Comparison of ENCODE assay signal across 12 mouse cellular contexts in genomic region chr13:42757654-42758400, GRCm38 (mm10).
A peak's percentile ranks its signal among the peaks of the same experiment; 100 is the strongest.
DNase-seq lines count a peak whose midpoint lies in the region; ATAC-seq and TF ChIP-seq lines count a peak whose summit lies in the region.
"Had no signal": no experiment of that assay in that cellular context is flagged by ENCODE, and none has a peak within 500 bp of the region (broad histone marks: within the 10 kb centered on the region; RNA-seq: fewer than 3 reads in every experiment).

No protein-coding gene starts in this region.

- H3K27ac ChIP-seq in forebrain, postnatal 0 days (ENCODE audit: low read depth, low read length) = peak overlapping the region; percentile 55
- no peak overlapping the region for H3K27ac ChIP-seq in neural tube, embryonic 14.5 days (ENCODE audit: low read depth, low read length)
- no peak overlapping the region for H3K27ac ChIP-seq in intestine, embryonic 16.5 days (ENCODE audit: low read length)
- H3K27ac ChIP-seq in liver, embryonic 12.5 days = no peak overlapping the region
- no peak overlapping the region for H3K27ac ChIP-seq in liver, embryonic 11.5 days (ENCODE audit: low read depth, low read length)

- whole genome bisulfite sequencing in forebrain, postnatal 0 days = 18% methylated on average over 11 of the region's 11 CpGs
- 34% methylated on average over 11 of the region's 11 CpGs for WGBS in neural tube, embryonic 14.5 days
- 51% methylated on average over 11 of the region's 11 CpGs for WGBS in intestine, embryonic 16.5 days
- 50% methylated on average over 11 of the region's 11 CpGs for WGBS in liver, embryonic 12.5 days (ENCODE audit: insufficient replicate concordance)
- WGBS in liver, embryonic 11.5 days = 56% methylated on average over 11 of the region's 11 CpGs

- no peaks in the 10 kb centered on the region for H3K27me3 ChIP-seq in forebrain, postnatal 0 days (ENCODE audit: insufficient read depth, low read length)
- no peaks in the 10 kb centered on the region for H3K27me3 ChIP-seq in neural tube, embryonic 14.5 days (ENCODE audit: control insufficient read depth, insufficient read depth, low read length)
- H3K27me3 ChIP-seq in intestine, embryonic 16.5 days (replicated peaks; ENCODE audit: control insufficient read depth, insufficient read depth, low read length) = no peaks in the 10 kb centered on the region
- no peaks in the 10 kb centered on the region for H3K27me3 ChIP-seq in liver, embryonic 12.5 days (replicated peaks)
- no peaks in the 10 kb centered on the region for H3K27me3 ChIP-seq in liver, embryonic 11.5 days (replicated peaks; ENCODE audit: control insufficient read depth, insufficient read depth, low read length)

- no peak overlapping the region for H3K9ac ChIP-seq in forebrain, postnatal 0 days
- no peak overlapping the region for H3K9ac ChIP-seq in neural tube, embryonic 14.5 days (replicated peaks; ENCODE audit: low read depth, low read length)
- no peak overlapping the region for H3K9ac ChIP-seq in intestine, embryonic 16.5 days (ENCODE audit: low read depth, low read length)
- no peak overlapping the region for H3K9ac ChIP-seq in liver, embryonic 12.5 days
- no peak overlapping the region for H3K9ac ChIP-seq in liver, embryonic 11.5 days (ENCODE audit: low read depth, low read length)

- no peak overlapping the region for H3K4me2 ChIP-seq in forebrain, postnatal 0 days (ENCODE audit: low read depth)
- no peak overlapping the region for H3K4me2 ChIP-seq in neural tube, embryonic 14.5 days (ENCODE audit: low read depth, low read length)
- H3K4me2 ChIP-seq in intestine, embryonic 16.5 days (ENCODE audit: low read depth, low read length) = no peak overlapping the region
- H3K4me2 ChIP-seq in liver, embryonic 12.5 days = no peak overlapping the region
- no peak overlapping the region for H3K4me2 ChIP-seq in liver, embryonic 11.5 days

- TF ChIP-seq CTCF in forebrain, postnatal 0 days (IDR thresholded peaks at IDR 0.05; ENCODE audit: low read depth) = no peak

- peaks cover 19% of the 10 kb centered on the region for H3K4me1 ChIP-seq in forebrain, postnatal 0 days (ENCODE audit: insufficient read depth)
- H3K4me1 ChIP-seq in neural tube, embryonic 14.5 days (ENCODE audit: control insufficient read depth, insufficient read depth, low read length) = peaks cover 10% of the 10 kb centered on the region; the same call in 1 of the 2 replicates
- no peaks in the 10 kb centered on the region for H3K4me1 ChIP-seq in intestine, embryonic 16.5 days (ENCODE audit: control insufficient read depth, insufficient read depth, low read length)
- H3K4me1 ChIP-seq in liver, embryonic 12.5 days = no peaks in the 10 kb centered on the region
- H3K4me1 ChIP-seq in liver, embryonic 11.5 days (replicated peaks; ENCODE audit: control insufficient read depth, insufficient read depth, low read length) = no peaks in the 10 kb centered on the region

- no peak overlapping the region for H3K4me3 ChIP-seq in forebrain, postnatal 0 days (ENCODE audit: low read depth, low read length)
- no peak overlapping the region for H3K4me3 ChIP-seq in neural tube, embryonic 14.5 days (ENCODE audit: low read depth, low read length)
- no peak overlapping the region for H3K4me3 ChIP-seq in intestine, embryonic 16.5 days (ENCODE audit: low read length)
- no peak overlapping the region for H3K4me3 ChIP-seq in liver, embryonic 12.5 days
- H3K4me3 ChIP-seq in liver, embryonic 11.5 days (ENCODE audit: low read depth, low read length) = no peak overlapping the region

- H3K36me3 ChIP-seq in forebrain, postnatal 0 days (ENCODE audit: insufficient read depth) = no peaks in the 10 kb centered on the region; the same call in 1 of the 2 replicates
- H3K36me3 ChIP-seq in neural tube, embryonic 14.5 days (ENCODE audit: control insufficient read depth, insufficient read depth, low read length) = no peaks in the 10 kb centered on the region
- no peaks in the 10 kb centered on the region for H3K36me3 ChIP-seq in intestine, embryonic 16.5 days (ENCODE audit: control insufficient read depth, insufficient read depth, low read length)
- H3K36me3 ChIP-seq in liver, embryonic 12.5 days = no peaks in the 10 kb centered on the region
- H3K36me3 ChIP-seq in liver, embryonic 11.5 days (ENCODE audit: control insufficient read depth, insufficient read depth, low read length) = no peaks in the 10 kb centered on the region

- H3K9me3 ChIP-seq in forebrain, postnatal 0 days (ENCODE audit: low read length) = no peaks in the 10 kb centered on the region
- H3K9me3 ChIP-seq in neural tube, embryonic 14.5 days (ENCODE audit: control insufficient read depth, low read length) = no peaks in the 10 kb centered on the region
- no peaks in the 10 kb centered on the region for H3K9me3 ChIP-seq in intestine, embryonic 16.5 days (ENCODE audit: control insufficient read depth, low read length)
- no peaks in the 10 kb centered on the region for H3K9me3 ChIP-seq in liver, embryonic 12.5 days (replicated peaks)
- H3K9me3 ChIP-seq in liver, embryonic 11.5 days (ENCODE audit: control insufficient read depth, low read length) = no peaks in the 10 kb centered on the region

- peak; percentile 84 for ATAC-seq in forebrain, postnatal 0 days
- ATAC-seq in neural tube, embryonic 14.5 days (ENCODE audit: low read depth) = peak; percentile 51
- no peak for ATAC-seq in intestine, embryonic 16.5 days
- no peak for ATAC-seq in liver, embryonic 12.5 days
- no peak for ATAC-seq in liver, embryonic 11.5 days (replicated peaks; ENCODE audit: low FRiP score)
- ATAC-seq: activated CD4-positive, CD25-positive, alpha-beta regulatory T cell, adult 4 months had no signal

- DNase-seq in layer of hippocampus, adult 18-20 months (ENCODE audit: low spot score in 2 of 2) = peak; percentile 53 to 62
- DNase-seq in layer of hippocampus, adult 9-10 months (ENCODE audit: low spot score) = no peak
- DNase-seq in forebrain, postnatal 0 days = peak; percentile 55
- DNase-seq in kidney, postnatal 14 days = peak; percentile 65
- no peak for DNase-seq in liver, embryonic 11.5 days (ENCODE audit: low spot score)
- DNase-seq: gastrocnemius, postnatal 10 days; lung, postnatal 14 days; thymus, postnatal 25 days had no signal

Comparison
In these comparisons a context has a peak if more than half of its experiments do, and no peak if none do; other contexts are left out.
1. DNase-seq: peak in layer of hippocampus, adult 18-20 months (2 of 2), forebrain, postnatal 0 days (single experiment) and kidney, postnatal 14 days (single experiment); none in layer of hippocampus, adult 9-10 months (single experiment) and liver, embryonic 11.5 days (single experiment).
2. ATAC-seq: peak in forebrain, postnatal 0 days (single experiment) and neural tube, embryonic 14.5 days (single experiment); none in intestine, embryonic 16.5 days (single experiment), liver, embryonic 12.5 days (single experiment) and liver, embryonic 11.5 days (single experiment).